Mouse (Mus musculus): ENCODE data around the gene Apela.

DNA sequence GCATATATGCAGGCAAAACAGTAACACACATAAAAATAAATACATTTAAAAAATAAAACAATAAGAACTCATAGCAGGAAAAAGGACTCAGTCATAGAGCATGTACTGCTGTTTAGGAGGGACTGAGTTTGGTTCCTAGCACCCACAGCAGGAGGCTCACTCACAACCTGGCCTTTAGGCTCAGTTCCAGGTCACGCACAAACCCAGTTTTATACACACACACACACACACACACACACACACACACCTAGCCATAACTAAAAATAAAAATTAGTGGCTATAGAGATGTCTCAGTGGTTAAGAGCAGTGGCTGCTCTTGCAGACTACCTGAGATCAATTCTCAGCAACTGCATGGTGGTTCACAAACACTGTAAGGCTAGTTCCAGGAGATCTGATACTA is 5.0 kb downstream of the Apela start:
- TF ChIP-seq CTCF (conservative IDR thresholded peaks at IDR 0.05; ENCODE audit: insufficient read depth, insufficient read length, low read depth, low read length) (no peak), POLR2A (IDR thresholded peaks at IDR 0.05; ENCODE audit: low read depth, low read length) (no peak)

Measured in kidney, adult 2 months (tissue).